Mouse (Mus musculus): ENCODE results near the gene Lipi.

GRCm38 (mm10) chr16:75496568-75496967 is 89.3 kb downstream of the Lipi start:
- TF ChIP-seq CTCF (IDR thresholded peaks at IDR 0.05; ENCODE audit: low read depth, low read length) (no peak), POLR2A (IDR thresholded peaks at IDR 0.05; ENCODE audit: extremely low read depth, insufficient read depth, low read length) (no peak)
